Mouse (Mus musculus) left cerebral cortex, postnatal 25 days (tissue): ENCODE data around the gene 3100002H09Rik. TPM values are rescaled to one million over a fixed set of nuclear protein-coding genes. Genes with fewer than 3 reads are reported as not detected.

Experiments used
- DNase-seq, 2 experiments: peaks; one replicate each; pipeline ENCODE4 v3.0.0; 2022; ENCODE audit warnings: low spot score in 2 of 2, mixed read lengths in 1 of 2
- intact Hi-C: fragments of 180-260 bp; cut with DNase I; formaldehyde crosslinking; loops from one replicate; pipeline ENCODE4 v1.15.1; 2025
- total RNA-seq, 2 experiments: library from RNA; stranded (reverse); gene quantifications; 2 replicates each; pipeline ENCODE4 v1.2.3; 2021

3100002H09Rik gene
- total RNA-seq, 2 experiments from 2014 or later = 0.44 to 1.1 TPM

GRCm38 (mm10) chr4:124563371-124563770 lies 47.2 kb downstream of the 3100002H09Rik start:
- intact Hi-C loops = no loop called here
- no peak for DNase-seq

- no peak for DNase-seq
- intact Hi-C loops = no loop called here
Observed at GRCm38 (mm10) chr4:124562721-124563120, 47.9 kb downstream of the 3100002H09Rik start.

Other genes starting within 250 kb of the 3100002H09Rik start
- gene Pou3f1, start 46.0 kb upstream of the 3100002H09Rik start, total RNA-seq = 10 to 100 TPM; 18.2 to 18.3 TPM
- 10 to 100 TPM; 13.8 to 17.9 TPM for gene Utp11, start 82.8 kb upstream of the 3100002H09Rik start, total RNA-seq
- gene Fhl3, start 89.9 kb upstream of the 3100002H09Rik start, total RNA-seq = 1 to 10 TPM; 1.5 to 1.8 TPM
- 10 to 100 TPM; 31.6 to 33.7 TPM for gene Sf3a3, start 104.0 kb upstream of the 3100002H09Rik start, total RNA-seq
- gene Inpp5b, start 131.0 kb upstream of the 3100002H09Rik start, total RNA-seq = 10 to 100 TPM; 35.3 to 36.4 TPM
- gene Mtf1, start 191.3 kb upstream of the 3100002H09Rik start, total RNA-seq = 10 to 100 TPM; 25.2 to 29.7 TPM
- gene Yrdc, start 239.9 kb upstream of the 3100002H09Rik start, total RNA-seq = 10 to 100 TPM; 30.6 to 34.9 TPM
- 10 to 100 TPM; 73.5 to 74.0 TPM for gene 1110065P20Rik, start 240.4 kb upstream of the 3100002H09Rik start, total RNA-seq